Mouse (Mus musculus) brain, embryonic 14.5 days (tissue): ENCODE results near the gene Gm1123.

ENCODE experiments used
- CTCF ChIP-seq: fragments of 200-500 bp; IDR thresholded peaks from 2 replicates; pipeline ENCODE4 v1.5.1; 2012; ENCODE audit warnings: inconsistent platforms, mild to moderate bottlenecking, moderate library complexity, borderline replicate concordance; ENCODE audit not compliant: insufficient read depth, insufficient read length; ENCODE audit errors: extremely low read depth
- POLR2A ChIP-seq: fragments of 200-500 bp; IDR thresholded peaks from 2 replicates; pipeline ENCODE4 v1.6.1; 2012; ENCODE audit warnings: mild to moderate bottlenecking, inconsistent platforms, borderline replicate concordance; ENCODE audit not compliant: poor library complexity, insufficient read depth, insufficient read length, severe bottlenecking; ENCODE audit errors: extremely low read depth

GRCm38 (mm10) chr9:99032031-99032430, 3.5 kb downstream of the Gm1123 start:
- TF ChIP-seq CTCF: no peak
- TF ChIP-seq POLR2A: no peak
